Mouse (Mus musculus) activated CD4-positive, CD25-positive, alpha-beta regulatory T cell (primary cell): ENCODE results near the gene Gm10190. TPM values are rescaled to one million over a fixed set of nuclear protein-coding genes. Genes with fewer than 3 reads are reported as not detected.

Experiments
- polyA plus RNA-seq, 2 experiments: library from polyadenylated mRNA; unstranded; fragments of 100-300 nt; shearing (Covaris generic); gene quantifications; one replicate each; pipeline ENCODE4 v1.2.1; 2017

Gene Gm10190
- polyA plus RNA-seq, result not detected

GRCm38 (mm10) chr17:80372989-80373725 is at the start of gene Gm10190:
TSS of gene Gm10190 (minus strand) at chr17:80373541.

Other genes starting within 250 kb of the Gm10190 start
- gene Galm, start 246.1 kb downstream of the Gm10190 start, polyA plus RNA-seq, result 10 to 100 TPM; 12.0 to 45.8 TPM
- gene Srsf7, start 166.2 kb downstream of the Gm10190 start, polyA plus RNA-seq, result 100 to 1,000 TPM; 393 to 427 TPM
- gene Ttc39d, start 166.1 kb downstream of the Gm10190 start, polyA plus RNA-seq, result under 1 TPM; 0.06 to 0.55 TPM
- 10 to 100 TPM in 1 of 2 experiments, 1 to 10 TPM in 1; 8.9 to 17.9 TPM for gene Gemin6, start 149.1 kb downstream of the Gm10190 start, polyA plus RNA-seq
- gene Morn2, start 83.3 kb downstream of the Gm10190 start, polyA plus RNA-seq, result 1 to 10 TPM; 1.2 to 3.6 TPM
- gene Dhx57, start 83.1 kb downstream of the Gm10190 start, polyA plus RNA-seq, result 10 to 100 TPM; 17.7 to 20.0 TPM
- 1 to 10 TPM; 1.2 to 2.6 TPM for gene Arhgef33, start 66.1 kb downstream of the Gm10190 start, polyA plus RNA-seq
- 10 to 100 TPM in 1 of 2 experiments, 1 to 10 TPM in 1; 9.7 to 10.2 TPM for gene Sos1, start 106.9 kb upstream of the Gm10190 start, polyA plus RNA-seq
- under 1 TPM; 0.21 to 0.41 TPM for gene Cdkl4, start 204.3 kb upstream of the Gm10190 start, polyA plus RNA-seq